ENCODE assay signal across 9 mouse cellular contexts in the genomic region with DNA sequence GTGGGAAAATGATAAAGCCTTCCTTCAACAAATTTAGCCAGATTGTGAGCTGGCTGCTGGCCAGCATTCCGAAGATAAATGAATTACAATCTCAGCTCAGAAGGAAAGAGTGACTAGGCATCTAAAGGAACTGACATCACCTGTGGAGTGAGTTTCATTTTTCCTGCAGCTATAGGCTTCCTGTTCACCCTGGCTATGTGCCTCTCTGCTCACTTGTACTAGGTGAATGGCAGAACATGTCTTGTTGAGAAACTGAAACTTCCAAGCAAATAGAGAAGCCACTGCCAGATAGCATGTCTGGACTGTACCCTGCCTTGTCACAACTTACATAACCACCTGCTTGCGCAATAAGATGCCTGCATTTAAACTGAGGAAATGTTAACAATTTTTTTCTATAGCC. TPM values are rescaled to one million over a fixed set of nuclear protein-coding genes. Genes with fewer than 3 reads are reported as not detected.
DNase-seq lines count a peak whose midpoint lies in the region; ATAC-seq and TF ChIP-seq lines count a peak whose summit lies in the region.
"Had no signal": no experiment of that assay in that cellular context is flagged by ENCODE, and none has a peak within 500 bp of the region (broad histone marks: within the 10 kb centered on the region; RNA-seq: fewer than 3 reads in every experiment).

No protein-coding gene starts in this region.

- peaks cover 4% of the 10 kb centered on the region; the same call in 1 of the 2 replicates for H3K4me1 ChIP-seq in stomach, postnatal 0 days (replicated peaks; ENCODE audit: control insufficient read depth, insufficient read depth)
- H3K4me1 ChIP-seq: hindbrain, embryonic 12.5 days; megakaryocyte, embryonic 14.5 days had no signal

- 50% methylated on average over 2 of the region's 2 CpGs for WGBS in stomach, postnatal 0 days

- TF ChIP-seq CTCF in stomach, postnatal 0 days (IDR thresholded peaks at IDR 0.05; ENCODE audit: low read depth): no peak

- no peaks in the 10 kb centered on the region for H3K27me3 ChIP-seq in stomach, postnatal 0 days (ENCODE audit: control insufficient read depth, insufficient read depth, low read length)
- H3K27me3 ChIP-seq: hindbrain, embryonic 12.5 days had no signal

- no peak overlapping the region for H3K4me2 ChIP-seq in stomach, postnatal 0 days (replicated peaks; ENCODE audit: low read depth)
- H3K4me2 ChIP-seq: hindbrain, embryonic 12.5 days had no signal

- no peak overlapping the region for H3K4me3 ChIP-seq in stomach, postnatal 0 days (ENCODE audit: low read depth, low read length)
- H3K4me3 ChIP-seq: hindbrain, embryonic 12.5 days; megakaryocyte, embryonic 14.5 days had no signal

- H3K36me3 ChIP-seq in stomach, postnatal 0 days (ENCODE audit: control insufficient read depth, insufficient read depth, low read length): no peaks in the 10 kb centered on the region
- H3K36me3 ChIP-seq: hindbrain, embryonic 12.5 days had no signal

- TF ChIP-seq EP300 in stomach, postnatal 0 days (optimal IDR thresholded peaks at IDR 0.05): no peak

- peak; percentile 53; the same call in 1 of the 2 replicates for ATAC-seq in stomach, postnatal 0 days (ENCODE audit: low FRiP score, low TSS enrichment)

- no peak overlapping the region for H3K9ac ChIP-seq in stomach, postnatal 0 days (ENCODE audit: low read length)
- H3K9ac ChIP-seq: hindbrain, embryonic 12.5 days had no signal

- DNase-seq in spleen, postnatal 36 days (ENCODE audit: low spot score in 2 of 2): peak; percentile 2 to 29
- DNase-seq in spleen, postnatal 10 days (ENCODE audit: low spot score in 2 of 2): no peak
- DNase-seq in c-Kit-positive CD71-negative TER-119-negative erythroid progenitor cells, embryonic 14.5 days (ENCODE audit: low read depth): peak; percentile 35
- peak; percentile 37 to 61 for DNase-seq in kidney, postnatal 36 days
- DNase-seq in stomach, postnatal 0 days (ENCODE audit: low spot score): peak; percentile 32
- DNase-seq in thymus, postnatal 4 days: no peak
- no peak for DNase-seq in spleen, adult 12 weeks (ENCODE audit: low spot score)

- H3K27ac ChIP-seq in stomach, postnatal 0 days (replicated peaks): 0 out of 2 replicates have a peak overlapping the region, but pooled peaks have one; percentile 18
- H3K27ac ChIP-seq: hindbrain, embryonic 12.5 days had no signal

- H3K9me3 ChIP-seq in stomach, postnatal 0 days (ENCODE audit: control insufficient read depth, low read length): no peaks in the 10 kb centered on the region
- H3K9me3 ChIP-seq: hindbrain, embryonic 12.5 days; megakaryocyte, embryonic 14.5 days had no signal

RNA-seq across cellular contexts. Expression of a gene that starts 33.0 kb away (rescaled TPM):
- polyA plus RNA-seq in stomach, postnatal 0 days (2015; fragmentation: Nextera tagmentation; extraction: Ambion mirVana): 3.7 and 4.6 TPM in 2 replicates

Comparison
In these comparisons a context has a peak if more than half of its experiments do, and no peak if none do; other contexts are left out.
1. DNase-seq: peak in spleen, postnatal 36 days (2 of 2), c-Kit-positive CD71-negative TER-119-negative erythroid progenitor cells, embryonic 14.5 days (single experiment), kidney, postnatal 36 days (2 of 2) and stomach, postnatal 0 days (single experiment); none in spleen, postnatal 10 days (0 of 2), thymus, postnatal 4 days (single experiment) and spleen, adult 12 weeks (single experiment).